Mouse (Mus musculus) intestine, postnatal 0 days (tissue): Measurements from ENCODE around the gene Dscaml1. TPM values are rescaled to one million over a fixed set of nuclear protein-coding genes. Genes with fewer than 3 reads are reported as not detected.

Experiments used
- ATAC-seq: fragments of 200-750 bp; cut with Nextera tagmentation; 2 replicates; pipeline ENCODE4 v1.8.0; 2017; ENCODE audit warnings: mild to moderate bottlenecking, moderate TSS enrichment, moderate library complexity
- H3K27ac ChIP-seq: fragments of 300-500 bp; sonication (generic); 2 replicates; pipeline ENCODE4 v1.5.1; 2014; ENCODE audit warnings: mild to moderate bottlenecking, low read depth, low read length, moderate library complexity
- H3K27me3 ChIP-seq: fragments of 300-500 bp; sonication (generic); replicated peaks from 2 replicates; pipeline ENCODE4 v1.6.1; 2014; ENCODE audit warnings: low read length, mixed read lengths; ENCODE audit not compliant: control insufficient read depth, insufficient read depth
- H3K36me3 ChIP-seq: fragments of 300-500 bp; sonication (generic); 2 replicates; pipeline ENCODE4 v1.6.1; 2014; ENCODE audit warnings: mild to moderate bottlenecking, moderate library complexity; ENCODE audit not compliant: control insufficient read depth, insufficient read depth
- H3K4me1 ChIP-seq: fragments of 300-500 bp; sonication (generic); replicated peaks from 2 replicates; pipeline ENCODE4 v1.6.1; 2014; ENCODE audit warnings: antibody characterized with exemption, low read length, mixed read lengths; ENCODE audit not compliant: control insufficient read depth, insufficient read depth
- H3K4me2 ChIP-seq: fragments of 300-500 bp; sonication (generic); replicated peaks from 2 replicates; pipeline ENCODE4 v1.6.1; 2014; ENCODE audit warnings: low read depth, mild to moderate bottlenecking, moderate library complexity
- H3K4me3 ChIP-seq: fragments of 300-500 bp; sonication (generic); 2 replicates; pipeline ENCODE4 v1.5.1; 2014; ENCODE audit warnings: low read depth, low read length
- H3K9ac ChIP-seq: fragments of 300-500 bp; sonication (generic); 2 replicates; pipeline ENCODE4 v1.6.1; 2014; ENCODE audit warnings: mild to moderate bottlenecking, low read depth, low read length
- H3K9me3 ChIP-seq: fragments of 300-500 bp; sonication (generic); 2 replicates; pipeline ENCODE4 v1.6.1; 2016; ENCODE audit warnings: mixed run types; ENCODE audit not compliant: control insufficient read depth
- CTCF ChIP-seq: sonication (generic); IDR thresholded peaks from 2 replicates; pipeline ENCODE4 v1.5.1; 2016; ENCODE audit warnings: low read depth, mild to moderate bottlenecking, control low read depth, antibody characterized with exemption, moderate library complexity
- WGBS: fragments of 180-500 bp; shearing (Covaris S2); extraction: QIAGEN DNeasy Blood & Tissue Kit; methylation state at CpG from one replicate; pipeline ENCODE4 v1.1.7; 2014; 5-methylcytosine and 5-hydroxymethylcytosine counted together
- polyA plus RNA-seq: library from polyadenylated mRNA; unstranded; fragments of >200 nt; fragmentation: Nextera tagmentation; extraction: Ambion mirVana; gene quantifications from 2 replicates; pipeline ENCODE4 v1.2.1, GENCODE M21; 2015

The Dscaml1 gene
- 0.08 and 0.09 TPM in 2 replicates for polyA plus RNA-seq

- peaks cover 33% of the 10 kb centered on the region for H3K27me3 ChIP-seq
- 80% methylated on average over 4 of the region's 4 CpGs for WGBS
- no peaks in the 10 kb centered on the region for H3K36me3 ChIP-seq
- no peak within 1 kb of the TSS for H3K4me3 ChIP-seq
- no peak for TF ChIP-seq CTCF
- ATAC-seq: no peak
- no peak within 1 kb of the TSS for H3K4me2 ChIP-seq
- no peaks in the 10 kb centered on the region for H3K9me3 ChIP-seq
- H3K9ac ChIP-seq: no peak within 1 kb of the TSS
- H3K27ac ChIP-seq: no peak within 1 kb of the TSS
- no peaks in the 10 kb centered on the region for H3K4me1 ChIP-seq
Measured at GRCm38 (mm10) chr9:45426456-45426855, at the start of gene Dscaml1. Gene Dscaml1, plus strand, starts transcription at chr9:45426628.

DNA sequence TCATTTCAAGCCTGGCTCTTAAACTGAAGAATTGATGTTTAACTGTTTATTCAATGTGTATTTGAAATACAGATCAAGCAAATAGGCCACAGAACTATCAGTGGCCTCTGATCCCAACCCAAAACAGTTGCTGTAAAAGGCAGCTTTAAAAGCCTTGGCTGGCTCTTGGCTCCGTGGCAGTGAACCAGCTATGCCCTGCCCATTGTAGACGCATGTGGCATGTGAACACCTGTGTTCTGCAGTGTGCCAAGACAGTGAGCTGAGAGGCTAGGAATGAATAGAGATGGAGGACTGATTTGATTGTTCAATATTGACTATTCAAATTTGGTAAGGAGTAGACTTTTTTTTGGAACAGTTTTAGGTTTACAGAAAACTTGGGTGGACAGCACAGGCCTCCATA lies 49.5 kb upstream of the Dscaml1 start:
- Histone ChIP-seq H3K4me2 (no peak overlapping the region), H3K27ac (no peak overlapping the region), H3K27me3 (no peaks in the 10 kb centered on the region), H3K36me3 (no peaks in the 10 kb centered on the region), H3K9me3 (no peaks in the 10 kb centered on the region), H3K9ac (no peak overlapping the region), H3K4me3 (no peak overlapping the region), H3K4me1 (no peaks in the 10 kb centered on the region)
- TF ChIP-seq CTCF: no peak
- no peak for ATAC-seq
- WGBS: 73% methylated on average over 2 of the region's 2 CpGs

- Histone ChIP-seq H3K9me3 (no peaks in the 10 kb centered on the region), H3K4me1 (no peaks in the 10 kb centered on the region), H3K36me3 (no peaks in the 10 kb centered on the region), H3K27me3 (no peaks in the 10 kb centered on the region), H3K4me2 (no peak overlapping the region), H3K9ac (no peak overlapping the region), H3K4me3 (no peak overlapping the region), H3K27ac (no peak overlapping the region)
- 55% methylated on average over 10 of the region's 10 CpGs for WGBS
- TF ChIP-seq CTCF: no peak
- ATAC-seq: no peak
Measured at GRCm38 (mm10) chr9:45380411-45381251, 45.8 kb upstream of the Dscaml1 start.

DNA sequence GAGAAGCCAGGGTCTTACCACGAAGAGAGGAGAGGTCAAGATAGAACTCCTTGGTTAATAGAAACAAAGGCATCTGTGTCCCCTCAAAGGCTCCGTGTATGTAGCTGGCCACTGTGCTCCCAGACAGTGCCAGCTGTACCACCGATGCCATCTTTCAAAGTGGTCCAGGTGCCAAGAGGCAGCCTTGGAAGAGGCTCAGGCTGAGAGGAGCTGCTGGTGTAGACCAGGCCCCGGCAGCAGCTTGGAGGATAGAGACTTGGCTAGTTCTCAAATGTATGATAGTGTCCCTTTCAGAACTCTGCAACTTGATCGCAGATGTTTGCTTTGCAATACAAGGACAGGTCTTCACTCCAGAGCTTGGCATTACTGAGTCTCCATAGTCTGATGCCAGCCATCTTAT lies 44.1 kb upstream of the Dscaml1 start:
- no peak for ATAC-seq
- Histone ChIP-seq H3K27ac (no peak overlapping the region), H3K4me2 (no peak overlapping the region), H3K9me3 (no peaks in the 10 kb centered on the region), H3K4me1 (no peaks in the 10 kb centered on the region), H3K27me3 (no peaks in the 10 kb centered on the region), H3K4me3 (no peak overlapping the region), H3K9ac (no peak overlapping the region), H3K36me3 (no peaks in the 10 kb centered on the region)
- TF ChIP-seq CTCF: no peak
- 64% methylated on average over 5 of the region's 5 CpGs for WGBS

- TF ChIP-seq CTCF: no peak
- no peaks in the 10 kb centered on the region for H3K27me3 ChIP-seq
- no peaks in the 10 kb centered on the region for H3K4me1 ChIP-seq
- no peak overlapping the region for H3K4me3 ChIP-seq
- no peak for ATAC-seq
- no peak overlapping the region for H3K9ac ChIP-seq
- WGBS: 88% methylated on average over 5 of the region's 5 CpGs
- H3K4me2 ChIP-seq: no peak overlapping the region
- H3K9me3 ChIP-seq: no peaks in the 10 kb centered on the region
- H3K36me3 ChIP-seq: no peaks in the 10 kb centered on the region
- H3K27ac ChIP-seq: no peak overlapping the region
Measured at GRCm38 (mm10) chr9:45382834-45383233, 43.6 kb upstream of the Dscaml1 start.

DNA sequence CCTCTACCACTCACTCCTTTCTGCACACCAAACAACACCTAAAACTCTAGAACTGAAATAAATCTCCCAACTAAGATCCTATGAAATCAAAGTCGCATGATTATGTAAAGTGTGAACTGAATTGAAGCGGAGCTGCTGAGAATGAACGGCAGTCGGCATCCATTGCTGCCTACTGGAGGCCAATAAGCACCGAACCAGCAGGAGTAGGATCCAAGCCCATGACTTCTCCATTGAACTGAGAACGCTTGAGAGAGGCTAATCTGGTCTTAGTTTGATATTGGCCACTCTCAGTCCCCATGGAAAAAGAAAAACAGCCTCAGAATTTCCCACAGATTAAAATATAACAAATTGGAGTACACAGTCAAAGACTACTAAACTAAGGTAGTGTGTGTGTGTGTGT lies 42.5 kb upstream of the Dscaml1 start:
- no peak for ATAC-seq
- 95% methylated on average over 6 of the region's 6 CpGs for WGBS
- no peak overlapping the region for H3K4me2 ChIP-seq

More for the DNA sequence above, 42.5 kb upstream of the Dscaml1 start:
- Histone ChIP-seq H3K27me3 (no peaks in the 10 kb centered on the region), H3K4me1 (no peaks in the 10 kb centered on the region), H3K4me3 (no peak overlapping the region), H3K9me3 (no peaks in the 10 kb centered on the region), H3K36me3 (no peaks in the 10 kb centered on the region), H3K27ac (no peak overlapping the region), H3K9ac (no peak overlapping the region)
- TF ChIP-seq CTCF: no peak
